Mouse (Mus musculus) adrenal gland, adult 8-10 months (tissue): ENCODE measurements at regions not wholly inside any gene's neighbourhood (a gene's known extent, or its start where the extent isn't known, plus 50 kb on each side); places are given as distances from the start of the nearest gene placed in this dataset.

Experiments
- DNase-seq: peaks from one replicate; pipeline ENCODE4 v3.0.0; 2022

GRCm38 (mm10) chr1:152164843-152165489 lies 75.0 kb upstream of the 1700025G04Rik start:
- no peak for DNase-seq

GRCm38 (mm10) chr1:152164212-152164611 lies 74.3 kb upstream of the 1700025G04Rik start:
- DNase-seq: no peak

GRCm38 (mm10) chr1:152152474-152152873 lies 62.5 kb upstream of the 1700025G04Rik start:
- DNase-seq: no peak

- DNase-seq: no peak
These were observed 58.8 kb upstream of the 1700025G04Rik start for GRCm38 (mm10) chr1:152148731-152149130.

GRCm38 (mm10) chr1:152140175-152140574 lies 50.2 kb upstream of the 1700025G04Rik start:
- DNase-seq: no peak
